Mouse (Mus musculus): ENCODE results near the gene Acadvl. TPM values are rescaled to one million over a fixed set of nuclear protein-coding genes. Genes with fewer than 3 reads are reported as not detected.
A peak's percentile ranks its signal among the peaks of the same experiment; 100 is the strongest.

Gene Acadvl
- polyA plus RNA-seq, 1 experiment from 2014 or later: 95.6 TPM

- Histone ChIP-seq H3K9ac (no peak overlapping the region), H3K27ac (replicated peaks) (no peak overlapping the region), H3K4me1 (peaks cover 6% of the 10 kb centered on the region; the same call in 1 of the 2 replicates), H3K36me3 (peaks cover 71% of the 10 kb centered on the region), H3K4me2 (replicated peaks) (no peak overlapping the region), H3K27me3 (no peaks in the 10 kb centered on the region), H3K4me3 (replicated peaks) (no peak overlapping the region), H3K9me3 (replicated peaks) (no peaks in the 10 kb centered on the region)
- no peak for ATAC-seq (ENCODE audit: insufficient number of reproducible peaks, low FRiP score, low TSS enrichment, low read depth)
- WGBS: 91% methylated on average over 2 of the region's 2 CpGs
Measured at GRCm38 (mm10) chr11:69974907-69975306, 40.3 kb downstream of the Acadvl start.

GRCm38 (mm10) chr11:69970775-69971174, 44.4 kb downstream of the Acadvl start:
- Histone ChIP-seq H3K4me1 (peaks cover 13% of the 10 kb centered on the region), H3K27ac (replicated peaks) (no peak overlapping the region), H3K4me3 (replicated peaks) (no peak overlapping the region), H3K9me3 (replicated peaks) (no peaks in the 10 kb centered on the region), H3K27me3 (peaks cover 23% of the 10 kb centered on the region), H3K9ac (no peak overlapping the region), H3K4me2 (replicated peaks) (no peak overlapping the region), H3K36me3 (peaks cover 75% of the 10 kb centered on the region)
- no peak for ATAC-seq (ENCODE audit: insufficient number of reproducible peaks, low FRiP score, low TSS enrichment, low read depth)
- WGBS: 66% methylated on average over 3 of the region's 3 CpGs

GRCm38 (mm10) chr11:69970222-69970621, 45.0 kb downstream of the Acadvl start:
- no peak overlapping the region for H3K9ac ChIP-seq
- no peak overlapping the region for H3K4me2 ChIP-seq (replicated peaks)
- H3K4me1 ChIP-seq: peaks cover 18% of the 10 kb centered on the region
- H3K4me3 ChIP-seq (replicated peaks): no peak overlapping the region
- H3K27ac ChIP-seq (replicated peaks): no peak overlapping the region
- WGBS: 73% methylated on average over 6 of the region's 6 CpGs
- H3K9me3 ChIP-seq (replicated peaks): no peaks in the 10 kb centered on the region
- ATAC-seq (ENCODE audit: insufficient number of reproducible peaks, low FRiP score, low TSS enrichment, low read depth): no peak
- H3K27me3 ChIP-seq: peaks cover 28% of the 10 kb centered on the region
- peaks cover 71% of the 10 kb centered on the region for H3K36me3 ChIP-seq

GRCm38 (mm10) chr11:69968793-69969192, 46.4 kb downstream of the Acadvl start:
- Histone ChIP-seq H3K4me2 (replicated peaks) (no peak overlapping the region), H3K9me3 (replicated peaks) (no peaks in the 10 kb centered on the region), H3K4me1 (peaks cover 22% of the 10 kb centered on the region), H3K27me3 (peaks cover 43% of the 10 kb centered on the region), H3K36me3 (peaks cover 56% of the 10 kb centered on the region), H3K4me3 (replicated peaks) (no peak overlapping the region), H3K27ac (replicated peaks) (no peak overlapping the region), H3K9ac (no peak overlapping the region)
- WGBS: 84% methylated on average over 4 of the region's 4 CpGs
- no peak for ATAC-seq (ENCODE audit: insufficient number of reproducible peaks, low FRiP score, low TSS enrichment, low read depth)

- Histone ChIP-seq H3K4me1 (peaks cover 22% of the 10 kb centered on the region), H3K9ac (0 out of 2 replicates have a peak overlapping the region, but pooled peaks have one; percentile 15), H3K27ac (replicated peaks) (no peak overlapping the region), H3K9me3 (replicated peaks) (no peaks in the 10 kb centered on the region), H3K4me3 (replicated peaks) (peak overlapping the region; percentile 43), H3K27me3 (peaks cover 59% of the 10 kb centered on the region), H3K4me2 (replicated peaks) (peak overlapping the region; percentile 76), H3K36me3 (peaks cover 40% of the 10 kb centered on the region)
- ATAC-seq (ENCODE audit: insufficient number of reproducible peaks, low FRiP score, low TSS enrichment, low read depth): no peak
- 35% methylated on average over 17 of the region's 17 CpGs for WGBS
Measured at GRCm38 (mm10) chr11:69966860-69967517, 48.2 kb downstream of the Acadvl start.

- 0 out of 2 replicates have a peak overlapping the region, but pooled peaks have one; percentile 15 for H3K9ac ChIP-seq
- peaks cover 33% of the 10 kb centered on the region for H3K36me3 ChIP-seq
- H3K4me2 ChIP-seq (replicated peaks): peak overlapping the region; percentile 76
- peak overlapping the region; percentile 43 for H3K4me3 ChIP-seq (replicated peaks)
- whole genome bisulfite sequencing: 1% methylated on average over 58 of the region's 59 CpGs
- peaks cover 22% of the 10 kb centered on the region for H3K4me1 ChIP-seq
- H3K9me3 ChIP-seq (replicated peaks): no peaks in the 10 kb centered on the region
- peaks cover 61% of the 10 kb centered on the region for H3K27me3 ChIP-seq
- no peak overlapping the region for H3K27ac ChIP-seq (replicated peaks)
- peak; percentile 65 for ATAC-seq (ENCODE audit: insufficient number of reproducible peaks, low FRiP score, low TSS enrichment, low read depth)
Measured at GRCm38 (mm10) chr11:69966006-69966859, 49.0 kb downstream of the Acadvl start.

- peak; percentile 45 for ATAC-seq (ENCODE audit: insufficient number of reproducible peaks, low FRiP score, low TSS enrichment, low read depth)
- Histone ChIP-seq H3K4me1 (peaks cover 22% of the 10 kb centered on the region), H3K27me3 (peaks cover 66% of the 10 kb centered on the region), H3K27ac (replicated peaks) (no peak overlapping the region), H3K9me3 (replicated peaks) (no peaks in the 10 kb centered on the region), H3K9ac (no peak overlapping the region), H3K4me2 (replicated peaks) (peak overlapping the region; percentile 76), H3K4me3 (replicated peaks) (peak overlapping the region; percentile 43), H3K36me3 (peaks cover 30% of the 10 kb centered on the region)
- WGBS: under 1% methylated on average over 49 of the region's 49 CpGs
Measured at GRCm38 (mm10) chr11:69965271-69966005, 49.8 kb downstream of the Acadvl start.

GRCm38 (mm10) chr11:69964650-69965270, 50.5 kb downstream of the Acadvl start, which contains the start of gene Cldn7:
Cldn7 (plus strand) TSS chr11:69964779.
- Histone ChIP-seq H3K36me3 (peaks cover 23% of the 10 kb centered on the region), H3K9ac (no peak within 1 kb of the TSS), H3K4me1 (peaks cover 22% of the 10 kb centered on the region), H3K4me2 (replicated peaks) (peak within 1 kb of the TSS; percentile 76), H3K4me3 (replicated peaks) (peak within 1 kb of the TSS; percentile 43), H3K27me3 (peaks cover 66% of the 10 kb centered on the region), H3K27ac (replicated peaks) (peak within 1 kb of the TSS; percentile 22; the same call in 1 of the 2 replicates), H3K9me3 (replicated peaks) (no peaks in the 10 kb centered on the region)
- 9% methylated on average over 24 of the region's 24 CpGs for WGBS
- peak; percentile 20; the same call in 1 of the 2 replicates for ATAC-seq (ENCODE audit: insufficient number of reproducible peaks, low FRiP score, low TSS enrichment, low read depth)

GRCm38 (mm10) chr11:69961841-69962240, 53.4 kb downstream of the Acadvl start:
- Histone ChIP-seq H3K4me3 (replicated peaks) (no peak overlapping the region), H3K36me3 (no peaks in the 10 kb centered on the region), H3K27me3 (peaks cover 59% of the 10 kb centered on the region), H3K27ac (replicated peaks) (no peak overlapping the region), H3K9ac (no peak overlapping the region), H3K9me3 (replicated peaks) (no peaks in the 10 kb centered on the region), H3K4me1 (peaks cover 20% of the 10 kb centered on the region), H3K4me2 (replicated peaks) (no peak overlapping the region)
- WGBS: 30% methylated on average over 5 of the region's 5 CpGs
- ATAC-seq (ENCODE audit: insufficient number of reproducible peaks, low FRiP score, low TSS enrichment, low read depth): no peak

- Histone ChIP-seq H3K27ac (replicated peaks) (no peak overlapping the region), H3K4me2 (replicated peaks) (no peak overlapping the region), H3K4me3 (replicated peaks) (no peak overlapping the region), H3K27me3 (peaks cover 46% of the 10 kb centered on the region), H3K9ac (no peak overlapping the region), H3K4me1 (peaks cover 8% of the 10 kb centered on the region), H3K9me3 (replicated peaks) (no peaks in the 10 kb centered on the region), H3K36me3 (no peaks in the 10 kb centered on the region)
- WGBS: 29% methylated on average over 5 of the region's 5 CpGs
- no peak for ATAC-seq (ENCODE audit: insufficient number of reproducible peaks, low FRiP score, low TSS enrichment, low read depth)
Measured at GRCm38 (mm10) chr11:69960616-69961015, 54.6 kb downstream of the Acadvl start.
